Mouse (Mus musculus): ENCODE results near the gene Ica1.

Gene Ica1

DNA sequence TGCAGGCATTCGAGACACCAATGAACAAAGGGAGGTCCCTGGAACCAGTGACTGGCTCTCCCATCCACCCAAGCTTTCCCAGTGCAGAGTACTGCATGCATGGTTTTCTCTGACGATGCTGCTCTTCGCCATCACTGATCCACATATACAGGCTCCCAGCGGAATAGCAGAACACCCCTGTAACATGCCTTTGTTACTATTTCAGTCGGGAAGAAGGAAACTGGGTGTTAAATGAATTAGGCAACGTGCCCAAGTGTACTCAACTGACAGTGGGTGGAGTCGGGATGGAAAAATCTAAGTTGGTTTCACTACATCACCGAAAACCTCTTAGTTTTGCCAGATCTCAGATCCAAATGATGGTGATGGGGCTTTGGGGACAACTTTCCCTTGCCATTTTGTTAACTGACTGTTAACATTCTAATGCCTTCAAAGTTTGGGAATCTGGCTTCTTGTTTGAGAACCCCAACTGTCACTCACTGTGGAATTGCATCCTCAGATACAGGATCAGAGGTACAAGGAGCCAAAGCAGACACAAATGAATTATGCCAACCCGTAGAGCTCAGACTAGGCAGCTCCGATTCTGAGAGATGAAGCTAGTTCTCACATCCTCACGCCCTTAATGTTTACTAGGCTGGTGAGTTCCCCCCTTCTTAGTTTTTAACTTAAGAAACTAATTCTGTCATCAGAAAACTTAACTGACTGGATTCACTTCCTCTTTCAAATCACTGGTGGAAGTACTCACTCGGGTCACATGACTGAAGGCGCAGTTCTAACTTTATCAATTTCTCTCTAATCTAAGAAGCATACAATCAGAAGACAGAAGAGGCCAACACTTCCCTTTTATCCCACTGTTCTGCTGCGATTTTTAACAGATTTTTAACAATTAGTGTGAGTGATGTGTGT, 91.4 kb downstream of the Ica1 start:
- no peak for DNase-seq (ENCODE audit: low spot score)

- DNase-seq (ENCODE audit: low spot score) = no peak
Observed at GRCm38 (mm10) chr6:8683379-8683778, 94.9 kb downstream of the Ica1 start.

GRCm38 (mm10) chr6:8680931-8681330, 97.4 kb downstream of the Ica1 start:
- no peak for DNase-seq (ENCODE audit: low spot score)

DNA sequence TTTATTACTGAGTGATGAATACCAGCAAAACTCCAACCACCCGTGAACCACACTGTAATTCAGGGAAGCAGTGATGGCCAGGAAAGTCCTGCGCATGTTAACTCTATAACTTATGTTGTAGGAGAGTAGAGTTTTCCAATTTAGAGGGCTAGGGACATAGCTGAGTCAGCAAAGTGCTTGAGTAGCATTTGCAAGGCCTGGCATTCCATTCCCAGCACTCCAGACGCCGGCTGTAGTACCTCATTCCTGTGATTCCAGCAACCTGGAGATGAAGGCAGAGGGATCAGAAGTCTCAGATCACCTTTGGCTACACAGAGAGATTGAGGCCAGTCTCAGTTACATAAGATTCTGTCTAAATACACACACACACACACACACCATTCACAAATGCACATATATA, 105.3 kb downstream of the Ica1 start:
- DNase-seq (ENCODE audit: low spot score) = no peak

DNA sequence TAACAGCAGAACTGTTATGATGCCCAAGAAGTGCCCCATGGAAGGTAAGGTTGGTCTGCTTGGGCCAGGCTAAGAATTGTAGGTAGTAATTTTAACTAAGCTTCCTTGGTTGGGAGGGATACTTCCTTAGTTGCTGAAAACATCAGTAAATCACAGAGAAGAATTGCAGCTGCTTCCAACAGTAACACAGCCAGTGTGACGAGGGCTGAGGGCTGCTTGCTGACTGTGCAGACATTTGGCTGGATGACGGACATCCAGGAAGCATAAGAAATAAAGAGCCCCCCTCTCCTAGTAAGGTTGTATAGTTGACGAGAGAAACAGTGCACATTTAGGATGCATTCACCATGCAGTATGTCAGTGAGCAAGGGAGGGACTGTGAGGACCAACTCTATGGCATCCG, 108.9 kb downstream of the Ica1 start:
- DNase-seq (ENCODE audit: low spot score) = no peak

DNA sequence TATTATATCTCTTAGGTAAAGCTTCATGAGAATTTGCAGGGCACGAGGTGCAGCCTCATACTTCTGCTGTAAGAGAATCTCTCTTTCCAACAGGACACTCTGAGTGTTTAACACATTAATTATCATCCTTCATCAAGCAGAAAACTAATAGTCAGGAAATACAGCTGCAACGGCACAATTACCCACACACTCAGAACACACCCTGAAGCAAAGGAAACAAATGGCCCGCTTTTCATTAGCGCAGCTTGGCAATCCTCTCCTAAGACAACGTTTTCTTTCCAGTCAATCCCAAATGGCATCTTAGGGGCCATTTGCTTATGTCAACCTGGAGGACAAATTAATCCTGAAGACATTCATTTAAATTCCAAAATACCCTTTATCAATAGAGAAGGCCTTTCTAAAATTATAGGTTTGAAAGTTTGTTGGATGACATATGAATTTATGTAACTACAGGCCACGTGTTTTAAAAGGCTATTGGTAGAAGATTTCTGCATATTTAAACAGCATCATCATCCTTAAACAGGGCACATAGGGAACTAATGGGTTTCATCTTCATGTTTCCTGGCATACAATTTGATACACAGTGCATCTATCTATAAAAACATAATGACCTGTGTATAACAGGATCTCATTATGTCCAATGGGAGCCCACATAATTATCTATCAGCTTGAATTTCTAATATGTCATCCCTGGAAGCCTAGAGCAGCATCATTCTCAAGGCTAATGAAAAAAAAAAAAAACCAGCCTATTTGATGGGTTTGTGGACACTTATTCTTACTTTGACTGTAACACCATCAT, 110.1 kb downstream of the Ica1 start:
- DNase-seq (ENCODE audit: low spot score) = no peak

GRCm38 (mm10) chr6:8665786-8666185, 112.5 kb downstream of the Ica1 start:
- no peak for DNase-seq (ENCODE audit: low spot score)

DNA sequence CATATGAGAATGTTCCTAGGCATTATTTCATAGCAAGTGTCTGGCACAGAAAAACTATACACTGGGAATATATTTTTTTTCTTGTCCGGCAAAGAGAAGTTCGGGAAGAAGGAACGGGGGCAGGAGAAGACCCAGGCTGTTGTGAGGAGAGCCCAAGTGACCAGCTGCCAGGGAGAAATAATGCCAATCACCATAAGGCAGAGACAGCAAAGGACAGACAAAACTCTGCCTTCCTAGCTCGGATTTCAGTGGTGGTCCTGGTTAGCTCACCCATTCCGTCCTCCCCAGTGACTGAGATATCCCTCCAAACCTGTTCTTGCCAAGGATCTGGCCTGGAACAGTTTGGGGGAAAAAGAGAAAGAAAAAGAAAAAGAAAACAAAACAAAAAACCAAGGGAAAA, 113.3 kb downstream of the Ica1 start:
- DNase-seq (ENCODE audit: low spot score) = no peak

DNA sequence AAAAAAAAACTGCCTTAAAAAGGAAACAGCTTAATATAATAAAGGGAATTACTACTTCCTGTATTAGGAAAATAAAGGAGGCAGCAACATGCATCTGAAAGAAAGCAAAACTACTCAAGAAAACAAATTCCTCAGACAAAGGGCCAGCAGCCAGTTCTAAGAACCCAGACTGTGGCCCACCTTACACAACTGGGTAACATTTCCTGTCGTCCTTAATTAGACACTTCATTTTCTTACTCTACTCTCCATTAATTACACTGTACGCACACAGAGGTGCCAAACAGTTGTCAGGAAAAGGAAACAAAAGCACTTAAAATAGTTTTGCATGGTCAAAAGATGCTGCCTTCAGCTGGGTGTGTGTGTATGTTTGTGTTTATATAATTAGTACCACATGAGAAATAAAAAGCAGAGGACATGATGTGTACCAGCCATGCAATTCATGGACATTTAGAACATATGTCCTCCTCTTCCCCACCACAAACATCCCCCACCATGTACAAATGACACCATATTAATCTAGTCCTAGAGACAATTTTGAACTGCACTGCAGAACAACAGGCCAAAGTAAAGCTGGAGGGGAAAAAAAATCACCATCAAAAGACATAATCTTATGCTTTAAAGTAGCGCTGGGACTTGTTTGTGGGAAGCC, 115.1 kb downstream of the Ica1 start:
- DNase-seq (ENCODE audit: low spot score) = no peak

DNA sequence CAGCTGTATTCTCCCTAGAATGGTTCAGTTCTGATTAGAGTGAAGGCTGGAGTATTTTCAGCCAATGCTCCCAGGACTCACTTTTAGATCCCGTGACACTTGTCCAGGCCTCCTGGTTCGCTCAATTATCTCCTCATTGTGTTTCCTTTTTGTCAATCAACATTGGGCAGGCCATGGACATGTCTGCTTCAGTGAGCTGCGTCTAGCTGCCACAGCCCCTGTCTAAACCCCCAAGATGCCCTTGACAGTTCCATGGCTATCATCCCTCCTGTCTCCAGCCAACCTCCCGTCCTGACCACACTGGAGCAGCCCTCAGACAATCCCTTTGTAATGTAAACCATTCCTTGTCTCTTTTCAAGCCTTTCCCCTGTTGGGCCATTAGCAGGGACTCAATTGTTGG, 116.9 kb downstream of the Ica1 start:
- DNase-seq (ENCODE audit: low spot score) = no peak

DNA sequence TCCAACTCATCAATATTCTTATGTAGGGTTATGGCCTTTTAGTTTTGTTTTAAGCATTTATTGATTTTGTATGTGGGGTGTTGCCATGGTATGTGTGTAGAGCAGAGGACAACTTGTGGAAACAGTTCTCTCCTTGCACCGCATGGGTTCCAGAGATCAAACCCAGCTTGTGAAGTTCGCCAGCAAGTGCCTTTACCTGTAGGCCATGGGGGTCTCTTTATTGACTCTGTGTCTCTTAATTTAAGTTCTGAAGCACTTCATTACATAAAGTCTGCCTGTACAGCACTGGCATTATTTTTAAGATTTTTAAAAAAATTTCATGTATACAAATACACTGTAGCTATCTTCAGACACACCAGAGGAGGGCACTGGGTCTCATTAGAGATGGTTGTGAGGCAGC, 118.2 kb downstream of the Ica1 start:
- DNase-seq (ENCODE audit: low spot score) = no peak

DNA sequence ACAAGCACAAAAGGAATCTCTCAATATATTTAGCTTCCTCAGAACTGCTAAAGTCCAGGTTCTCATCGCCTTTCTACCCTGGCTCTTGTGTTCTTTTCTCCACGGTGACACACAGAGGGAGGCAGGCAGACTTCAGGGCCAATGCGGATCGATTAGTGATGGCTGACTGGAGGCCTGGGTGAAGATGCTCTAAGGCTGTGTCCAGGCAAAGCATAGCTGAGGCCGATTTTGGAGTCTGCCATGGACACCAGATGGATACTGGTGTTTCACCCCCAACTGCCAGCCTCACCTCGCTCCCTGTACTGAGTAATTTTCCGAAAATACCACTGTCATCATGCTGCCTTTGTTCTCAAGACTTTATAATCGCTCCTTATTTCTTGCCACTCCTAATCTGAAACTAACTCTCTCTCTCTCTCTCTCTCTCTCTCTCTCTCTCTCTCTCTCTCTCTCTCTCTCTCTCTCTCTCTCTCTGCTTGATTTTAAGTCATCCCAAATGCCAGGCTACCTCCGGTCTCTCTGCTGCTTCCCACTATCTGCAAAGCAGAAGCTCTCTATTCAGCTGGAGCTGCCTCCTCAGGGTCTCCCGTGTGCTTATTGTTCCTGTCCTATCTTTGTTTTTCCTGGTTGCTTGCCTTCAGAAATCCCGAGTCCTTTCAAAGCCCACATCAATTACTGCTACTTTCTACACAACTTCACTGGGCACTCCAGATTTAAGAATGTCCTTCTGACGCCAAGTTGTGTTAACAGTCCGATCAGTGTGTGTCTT, 118.9 kb downstream of the Ica1 start:
- DNase-seq (ENCODE audit: low spot score) = no peak

GRCm38 (mm10) chr6:8658431-8658830, 119.9 kb downstream of the Ica1 start:
- no peak for DNase-seq (ENCODE audit: low spot score)

GRCm38 (mm10) chr6:8657459-8657858, 120.8 kb downstream of the Ica1 start:
- DNase-seq (ENCODE audit: low spot score) = no peak

DNA sequence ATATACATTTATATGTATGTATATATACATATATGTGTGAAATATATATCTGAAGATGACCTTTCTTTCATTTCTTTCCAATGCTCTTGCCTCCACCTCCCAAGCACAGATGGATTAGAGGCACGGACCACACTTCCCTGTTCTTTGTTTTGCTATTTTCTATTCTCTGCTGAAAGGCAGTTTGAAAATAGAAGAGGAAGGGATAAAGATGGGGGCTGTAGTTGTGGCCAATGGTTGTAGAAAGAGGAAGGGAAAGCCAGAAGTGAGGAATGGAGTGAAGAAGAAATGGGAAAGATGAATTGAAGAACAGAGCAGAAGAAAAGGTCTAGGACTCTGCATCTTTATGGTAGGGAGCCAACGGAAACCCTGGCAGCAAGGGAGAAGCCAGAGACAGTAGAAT, 122.8 kb downstream of the Ica1 start:
- no peak for DNase-seq (ENCODE audit: low spot score)

DNA sequence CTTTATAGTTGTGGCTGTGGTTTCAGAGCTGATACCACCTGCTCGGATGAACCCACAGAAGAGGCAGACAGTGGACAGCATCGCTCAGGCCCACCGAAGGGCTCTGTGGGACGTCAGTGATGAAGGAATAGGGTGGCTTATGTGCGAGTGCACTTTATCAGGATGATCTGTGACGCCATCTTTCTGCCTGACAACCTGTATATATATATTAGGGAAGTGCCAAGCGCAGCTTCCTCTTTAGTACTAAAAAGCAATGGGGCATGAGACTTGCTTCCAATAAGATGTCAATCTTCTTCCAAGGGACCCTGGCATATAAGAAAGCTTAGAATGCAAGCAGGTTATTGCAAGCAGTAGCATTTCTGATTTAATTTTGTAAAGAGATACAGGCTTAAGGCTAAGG, 127.9 kb downstream of the Ica1 start:
- DNase-seq (ENCODE audit: low spot score) = no peak

DNA sequence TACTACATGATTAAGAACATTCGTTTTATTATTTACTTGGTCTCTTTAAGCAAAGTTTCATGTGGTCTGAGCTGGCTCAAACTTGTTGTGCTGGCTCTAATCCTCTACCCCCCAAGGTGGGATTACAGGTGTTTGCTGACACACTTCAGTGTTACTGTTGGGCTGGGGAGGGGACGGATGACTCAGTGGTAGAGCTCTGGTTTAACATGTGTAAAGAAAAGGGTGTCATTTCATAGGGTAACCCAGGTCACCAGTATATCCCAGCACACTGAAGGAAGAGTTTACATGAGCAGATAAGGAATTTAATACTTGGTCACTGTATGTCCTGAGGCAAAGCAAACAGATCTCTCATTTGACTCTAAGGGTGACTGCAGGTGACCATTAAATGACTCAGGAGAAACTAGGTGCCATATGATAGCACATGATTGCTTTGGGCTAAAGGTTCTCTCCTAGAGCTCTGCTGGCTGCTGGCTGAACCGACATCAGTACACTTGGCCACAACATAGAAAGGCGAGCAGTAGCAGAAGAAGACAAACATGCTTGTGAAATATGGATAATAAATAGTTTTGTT, 128.9 kb downstream of the Ica1 start:
- no peak for DNase-seq (ENCODE audit: low spot score)

DNA sequence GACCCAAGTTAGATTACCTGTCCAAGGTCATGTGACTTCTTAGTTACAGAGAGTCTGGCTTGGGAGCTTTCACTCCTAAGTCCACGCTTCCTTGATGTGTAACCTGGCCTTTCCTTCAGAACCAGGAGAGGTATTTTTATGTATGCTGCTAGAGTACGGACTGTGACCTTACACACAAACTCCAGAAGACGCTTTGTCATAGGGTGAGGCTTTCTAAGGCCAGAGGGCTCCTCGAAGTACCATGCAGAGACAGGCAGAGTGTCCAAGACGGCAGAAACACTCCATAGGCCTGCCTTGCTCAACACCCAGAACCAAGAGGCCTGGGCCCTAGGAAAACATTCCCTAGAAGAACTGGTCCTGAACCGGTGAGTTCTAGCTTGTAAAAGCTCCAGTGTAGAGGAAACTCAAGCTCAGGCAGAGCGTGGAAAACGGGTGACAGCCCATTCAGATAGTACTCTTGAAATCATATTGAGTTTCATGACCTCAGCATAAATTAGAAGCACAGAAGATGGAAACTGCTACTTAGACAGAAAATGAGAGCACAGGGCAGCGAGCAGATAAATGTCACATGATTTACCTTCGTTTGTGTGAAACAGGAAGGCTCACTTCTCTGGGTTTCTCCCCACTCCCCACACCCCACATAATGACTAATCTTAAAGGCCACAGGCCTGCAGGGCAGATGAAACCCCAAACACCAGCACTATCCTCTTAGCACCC, 129.9 kb downstream of the Ica1 start:
- no peak for DNase-seq (ENCODE audit: low spot score)

- no peak for DNase-seq (ENCODE audit: low spot score)
Observed at GRCm38 (mm10) chr6:8647513-8648184, 130.6 kb downstream of the Ica1 start.

DNA sequence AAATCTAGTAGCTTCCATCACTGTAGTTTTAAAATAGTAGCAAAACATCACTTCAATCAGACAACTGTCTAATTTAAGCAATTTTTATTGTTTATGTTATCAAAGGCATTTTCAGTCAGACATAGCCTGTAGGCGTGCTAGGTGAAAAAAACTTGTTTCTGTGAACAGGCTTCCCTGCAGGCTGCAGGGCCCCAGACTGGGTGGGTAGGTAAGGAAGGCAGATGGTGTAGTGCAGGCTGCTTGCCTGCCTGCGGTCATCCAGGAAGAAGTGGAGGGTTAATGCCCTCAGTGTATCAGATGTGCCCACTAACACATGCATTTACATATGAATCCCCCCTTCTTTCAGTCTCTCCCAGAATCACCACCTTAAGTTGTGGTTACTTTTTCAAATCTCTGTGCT, 132.6 kb downstream of the Ica1 start:
- DNase-seq (ENCODE audit: low spot score) = no peak
